Mouse (Mus musculus): ENCODE measurements around the gene Gfral. TPM values are rescaled to one million over a fixed set of nuclear protein-coding genes. Genes with fewer than 3 reads are reported as not detected.

Gene Gfral
- polyA plus RNA-seq, 1 experiment from 2014 or later: not detected

Other genes starting within 250 kb of the Gfral start
- gene Hmgcll1, start 198.8 kb downstream of the Gfral start, polyA plus RNA-seq (2015; fragmentation: Nextera tagmentation; extraction: Ambion mirVana): 22.8 and 22.9 TPM in 2 replicates
- 9.6 and 10.0 TPM in 2 replicates for gene Hcrtr2, start 110.2 kb upstream of the Gfral start, polyA plus RNA-seq (2015; fragmentation: Nextera tagmentation; extraction: Ambion mirVana)

Data from hindbrain, embryonic 15.5 days (tissue).